Mouse (Mus musculus) mature B cell (primary cell): ENCODE data around the gene Ntmt1.

Source experiments
- in situ Hi-C: fragments of 300-500 bp; cut with MboI; formaldehyde crosslinking; loops from 2 replicates; pipeline ENCODE4 v1.14.3; 2019

The Ntmt1 gene

GRCm38 (mm10) chr2:30784078-30784994 is 23.3 kb upstream of the Ntmt1 start:
- in situ Hi-C loops: no loop called here

- in situ Hi-C loops: no loop called here
These were observed 20.2 kb upstream of the Ntmt1 start for GRCm38 (mm10) chr2:30787466-30787865.

GRCm38 (mm10) chr2:30792061-30792460 is 15.6 kb upstream of the Ntmt1 start:
- in situ Hi-C loops: loop anchor here (5.0 kb wide), 1 partner anchor 360 kb away; no protein-coding TSS in a partner anchor

- in situ Hi-C loops: loop anchor here (5.0 kb wide), 1 partner anchor 362 kb away; no protein-coding TSS in a partner anchor
These were observed 13.2 kb upstream of the Ntmt1 start for GRCm38 (mm10) chr2:30794179-30795108.

GRCm38 (mm10) chr2:30795271-30795888 is 12.2 kb upstream of the Ntmt1 start:
- in situ Hi-C loops: no loop called here

GRCm38 (mm10) chr2:30795889-30796275 is 11.7 kb upstream of the Ntmt1 start:
- in situ Hi-C loops: no loop called here

GRCm38 (mm10) chr2:30796382-30796781 is 11.2 kb upstream of the Ntmt1 start:
- in situ Hi-C loops: no loop called here

- in situ Hi-C loops: no loop called here
These were observed 8.2 kb upstream of the Ntmt1 start for GRCm38 (mm10) chr2:30799456-30799855.

- in situ Hi-C loops: no loop called here
These were observed 7.0 kb upstream of the Ntmt1 start for GRCm38 (mm10) chr2:30800671-30801066.

- in situ Hi-C loops: no loop called here
These were observed 6.4 kb upstream of the Ntmt1 start for GRCm38 (mm10) chr2:30801067-30801852.

GRCm38 (mm10) chr2:30803604-30804003 is 4.0 kb upstream of the Ntmt1 start, which contains the start of gene 1700001O22Rik:
Gene 1700001O22Rik, minus strand, starts transcription at chr2:30803661.
- in situ Hi-C loops: no loop called here

GRCm38 (mm10) chr2:30805983-30806382 is 1.6 kb upstream of the Ntmt1 start:
- in situ Hi-C loops: no loop called here

- in situ Hi-C loops: no loop called here
These were observed 429 bp upstream of the Ntmt1 start for GRCm38 (mm10) chr2:30807147-30807647.

- in situ Hi-C loops: no loop called here
These were observed 650 bp downstream of the Ntmt1 start for GRCm38 (mm10) chr2:30808296-30808655.

- in situ Hi-C loops: no loop called here
These were observed 1.9 kb downstream of the Ntmt1 start for GRCm38 (mm10) chr2:30809503-30809902.

GRCm38 (mm10) chr2:30810573-30810972 is 2.9 kb downstream of the Ntmt1 start:
- in situ Hi-C loops: no loop called here

GRCm38 (mm10) chr2:30816383-30816782 is 8.8 kb downstream of the Ntmt1 start:
- in situ Hi-C loops: no loop called here

- in situ Hi-C loops: no loop called here
These were observed 12.2 kb downstream of the Ntmt1 start for GRCm38 (mm10) chr2:30819873-30820272.

GRCm38 (mm10) chr2:30821073-30821472 is 13.4 kb downstream of the Ntmt1 start:
- in situ Hi-C loops: no loop called here

- in situ Hi-C loops: no loop called here
These were observed 14.8 kb downstream of the Ntmt1 start for GRCm38 (mm10) chr2:30822460-30822859.
